Mouse (Mus musculus): ENCODE measurements at regions not wholly inside any gene's neighbourhood (a gene's known extent, or its start where the extent isn't known, plus 50 kb on each side); places are given as distances from the start of the nearest gene placed in this dataset.

- DNase-seq (ENCODE audit: extremely low spot score in 1 of 2, low spot score in 2 of 2) = no peak
- intact Hi-C loops (cut with DNase I) = no loop called here
- no peak for TF ChIP-seq CTCF (IDR thresholded peaks at IDR 0.05)
- Histone ChIP-seq H3K4me3 (no peak overlapping the region), H3K27ac (no peak overlapping the region)
Measured at GRCm38 (mm10) chr12:28054444-28054843, 497.8 kb downstream of the Dcdc2c start.

GRCm38 (mm10) chr12:28047989-28048388 is 504.2 kb downstream of the Dcdc2c start:
- no peak for TF ChIP-seq CTCF (IDR thresholded peaks at IDR 0.05)
- Histone ChIP-seq H3K4me3 (no peak overlapping the region), H3K27ac (no peak overlapping the region)
- intact Hi-C loops (cut with DNase I) = no loop called here
- DNase-seq (ENCODE audit: extremely low spot score in 1 of 2, low spot score in 2 of 2) = no peak

- intact Hi-C loops (cut with DNase I) = no loop called here
- no peak for TF ChIP-seq CTCF (IDR thresholded peaks at IDR 0.05)
Measured at GRCm38 (mm10) chr12:28038161-28038911, 513.9 kb downstream of the Dcdc2c start.

GRCm38 (mm10) chr12:27999170-27999569 is 553.0 kb downstream of the Dcdc2c start:
- Histone ChIP-seq H3K27ac (no peak overlapping the region), H3K4me3 (no peak overlapping the region)
- no peak for DNase-seq (ENCODE audit: extremely low spot score in 1 of 2, low spot score in 2 of 2)
- intact Hi-C loops (cut with DNase I) = no loop called here
- TF ChIP-seq CTCF (IDR thresholded peaks at IDR 0.05) = no peak

More at GRCm38 (mm10) chr12:28038161-28038911, 513.9 kb downstream of the Dcdc2c start:
- H3K27ac ChIP-seq = no peak overlapping the region
- H3K4me3 ChIP-seq = no peak overlapping the region
- no peak for DNase-seq (ENCODE audit: extremely low spot score in 1 of 2, low spot score in 2 of 2)

GRCm38 (mm10) chr12:27992152-27992551 is 560.0 kb downstream of the Dcdc2c start:
- TF ChIP-seq CTCF (IDR thresholded peaks at IDR 0.05) = no peak
- H3K27ac ChIP-seq = no peak overlapping the region
- H3K4me3 ChIP-seq = no peak overlapping the region
- no peak for DNase-seq (ENCODE audit: extremely low spot score in 1 of 2, low spot score in 2 of 2)
- intact Hi-C loops (cut with DNase I) = no loop called here

GRCm38 (mm10) chr12:27984261-27984841 is 567.8 kb downstream of the Dcdc2c start:
- DNase-seq (ENCODE audit: extremely low spot score in 1 of 2, low spot score in 2 of 2) = no peak
- no peak overlapping the region for H3K27ac ChIP-seq
- TF ChIP-seq CTCF (IDR thresholded peaks at IDR 0.05) = no peak
- intact Hi-C loops (cut with DNase I) = no loop called here
- no peak overlapping the region for H3K4me3 ChIP-seq

GRCm38 (mm10) chr12:27978257-27978931 is 573.8 kb downstream of the Dcdc2c start:
- DNase-seq (ENCODE audit: extremely low spot score in 1 of 2, low spot score in 2 of 2) = peak in 1 of 2 experiments; percentile 44
- peak overlapping the region; percentile 78 for H3K27ac ChIP-seq
- intact Hi-C loops (cut with DNase I) = loop anchor here (2.0 to 5.0 kb wide), 3 partner anchors 52 to 636 kb away; partner anchors contain the start of gene Sox11
- no peak overlapping the region for H3K4me3 ChIP-seq
- TF ChIP-seq CTCF (IDR thresholded peaks at IDR 0.05) = no peak

- no peak for TF ChIP-seq CTCF (IDR thresholded peaks at IDR 0.05)
- Histone ChIP-seq H3K27ac (peak overlapping the region; percentile 78), H3K4me3 (no peak overlapping the region)
- intact Hi-C loops (cut with DNase I) = loop anchor here (2.0 to 5.0 kb wide), 3 partner anchors 51 to 635 kb away; partner anchors contain the start of gene Sox11
- no peak for DNase-seq (ENCODE audit: extremely low spot score in 1 of 2, low spot score in 2 of 2)
Measured at GRCm38 (mm10) chr12:27977548-27978256, 574.5 kb downstream of the Dcdc2c start.

GRCm38 (mm10) chr12:27962908-27963307 is 589.3 kb downstream of the Dcdc2c start:
- no peak for DNase-seq (ENCODE audit: extremely low spot score in 1 of 2, low spot score in 2 of 2)
- intact Hi-C loops (cut with DNase I) = no loop called here
- H3K27ac ChIP-seq = no peak overlapping the region
- TF ChIP-seq CTCF (IDR thresholded peaks at IDR 0.05) = no peak
- no peak overlapping the region for H3K4me3 ChIP-seq

GRCm38 (mm10) chr12:27960064-27960463 is 592.1 kb downstream of the Dcdc2c start:
- Histone ChIP-seq H3K4me3 (no peak overlapping the region), H3K27ac (no peak overlapping the region)
- TF ChIP-seq CTCF (IDR thresholded peaks at IDR 0.05) = no peak
- DNase-seq (ENCODE audit: extremely low spot score in 1 of 2, low spot score in 2 of 2) = no peak
- intact Hi-C loops (cut with DNase I) = no loop called here

- TF ChIP-seq CTCF (IDR thresholded peaks at IDR 0.05) = no peak
- intact Hi-C loops (cut with DNase I) = no loop called here
Measured at GRCm38 (mm10) chr12:27947646-27948045, 604.6 kb downstream of the Dcdc2c start.

More at GRCm38 (mm10) chr12:27947646-27948045, 604.6 kb downstream of the Dcdc2c start:
- Histone ChIP-seq H3K4me3 (no peak overlapping the region), H3K27ac (no peak overlapping the region)
- no peak for DNase-seq (ENCODE audit: extremely low spot score in 1 of 2, low spot score in 2 of 2)
